8 mouse cellular contexts compared by ENCODE assay signal in the genomic region with DNA sequence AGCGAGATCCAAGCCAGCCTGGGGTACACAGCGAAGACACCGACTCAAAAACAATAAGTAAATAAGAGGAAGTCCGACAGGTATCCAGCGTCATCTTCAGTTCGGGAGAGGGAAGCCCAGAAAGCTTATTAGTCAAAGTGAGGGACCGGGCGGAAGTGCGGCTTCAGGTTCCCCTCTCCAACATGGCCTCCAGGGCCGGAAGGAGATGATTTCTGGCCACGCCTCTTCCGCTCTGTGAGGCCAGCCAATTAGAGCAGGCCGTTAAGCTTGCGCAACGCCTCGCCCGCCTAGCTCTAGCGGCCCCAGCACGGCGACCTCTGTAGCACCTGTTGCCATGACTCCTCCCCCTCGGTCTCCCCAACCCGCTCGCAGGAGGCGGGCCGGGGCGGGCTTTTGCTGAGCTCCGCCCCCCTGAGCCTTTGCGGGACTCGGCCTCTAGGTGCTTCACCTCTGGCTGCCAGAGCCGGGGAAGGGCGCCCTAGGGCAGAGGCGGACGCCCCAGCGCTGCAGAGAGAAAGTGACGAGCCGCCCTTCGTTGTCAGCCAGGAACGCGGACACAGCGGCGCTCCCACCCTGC. TPM values are rescaled to one million over a fixed set of nuclear protein-coding genes. Genes with fewer than 3 reads are reported as not detected.
DNase-seq lines count a peak whose midpoint lies in the region; ATAC-seq and TF ChIP-seq lines count a peak whose summit lies in the region.

No protein-coding gene starts in this region.

- under 1% methylated on average over 41 of the region's 41 CpGs for WGBS in forebrain, embryonic 10.5 days
- under 1% methylated on average over 41 of the region's 41 CpGs for WGBS in heart, embryonic 15.5 days
- 0% methylated on average over 37 of the region's 41 CpGs for WGBS in liver, embryonic 14.5 days (ENCODE audit: insufficient replicate concordance)
- under 1% methylated on average over 41 of the region's 41 CpGs for whole genome bisulfite sequencing in neural tube, embryonic 11.5 days
- under 1% methylated on average over 41 of the region's 41 CpGs for WGBS in stomach, postnatal 0 days

- 0 out of 2 replicates have a peak, but pooled peaks have one; percentile 4 for TF ChIP-seq EP300 in liver, embryonic 14.5 days (IDR thresholded peaks at IDR 0.05; ENCODE audit: low read depth)
- TF ChIP-seq EP300 in stomach, postnatal 0 days (optimal IDR thresholded peaks at IDR 0.05) = peak; percentile 94

- no peaks in the 10 kb centered on the region for H3K36me3 ChIP-seq in forebrain, embryonic 10.5 days (replicated peaks)
- no peaks in the 10 kb centered on the region for H3K36me3 ChIP-seq in heart, embryonic 15.5 days
- no peaks in the 10 kb centered on the region for H3K36me3 ChIP-seq in liver, embryonic 14.5 days (replicated peaks; ENCODE audit: control insufficient read depth, insufficient read depth, low read depth)
- H3K36me3 ChIP-seq in neural tube, embryonic 11.5 days (ENCODE audit: control insufficient read depth, insufficient read depth, low read length) = no peaks in the 10 kb centered on the region
- H3K36me3 ChIP-seq in stomach, postnatal 0 days (ENCODE audit: control insufficient read depth, insufficient read depth, low read length) = no peaks in the 10 kb centered on the region

- peak; percentile 84 for TF ChIP-seq CTCF in liver, embryonic 14.5 days (IDR thresholded peaks at IDR 0.05; ENCODE audit: low read depth)
- TF ChIP-seq CTCF in stomach, postnatal 0 days (IDR thresholded peaks at IDR 0.05; ENCODE audit: low read depth) = peak; percentile 65

- no peaks in the 10 kb centered on the region for H3K9me3 ChIP-seq in forebrain, embryonic 10.5 days
- no peaks in the 10 kb centered on the region for H3K9me3 ChIP-seq in heart, embryonic 15.5 days (replicated peaks)
- no peaks in the 10 kb centered on the region for H3K9me3 ChIP-seq in liver, embryonic 14.5 days (ENCODE audit: control insufficient read depth, low read length)
- no peaks in the 10 kb centered on the region for H3K9me3 ChIP-seq in neural tube, embryonic 11.5 days (ENCODE audit: control insufficient read depth, low read length)
- no peaks in the 10 kb centered on the region for H3K9me3 ChIP-seq in stomach, postnatal 0 days (ENCODE audit: control insufficient read depth, low read length)

- peak overlapping the region; percentile 91 for H3K9ac ChIP-seq in heart, embryonic 15.5 days
- peak overlapping the region; percentile 95 for H3K9ac ChIP-seq in liver, embryonic 14.5 days (replicated peaks)
- peak overlapping the region; percentile 66 for H3K9ac ChIP-seq in neural tube, embryonic 11.5 days (ENCODE audit: low read length)
- H3K9ac ChIP-seq in stomach, postnatal 0 days (ENCODE audit: low read length) = peak overlapping the region; percentile 90

- H3K27me3 ChIP-seq in forebrain, embryonic 10.5 days (ENCODE audit: poor library complexity, severe bottlenecking) = no peaks in the 10 kb centered on the region
- H3K27me3 ChIP-seq in heart, embryonic 15.5 days = no peaks in the 10 kb centered on the region
- no peaks in the 10 kb centered on the region for H3K27me3 ChIP-seq in liver, embryonic 14.5 days (ENCODE audit: control insufficient read depth, insufficient read depth, low read length)
- H3K27me3 ChIP-seq in neural tube, embryonic 11.5 days (ENCODE audit: control insufficient read depth, insufficient read depth, low read length) = no peaks in the 10 kb centered on the region
- no peaks in the 10 kb centered on the region for H3K27me3 ChIP-seq in stomach, postnatal 0 days (ENCODE audit: control insufficient read depth, insufficient read depth, low read length)

- H3K27ac ChIP-seq in forebrain, embryonic 10.5 days = peak overlapping the region; percentile 92
- H3K27ac ChIP-seq in heart, embryonic 15.5 days = peak overlapping the region; percentile 95
- peak overlapping the region; percentile 97 for H3K27ac ChIP-seq in liver, embryonic 14.5 days
- peak overlapping the region; percentile 85; the same call in 1 of the 2 replicates for H3K27ac ChIP-seq in neural tube, embryonic 11.5 days (ENCODE audit: low read depth, low read length)
- peak overlapping the region; percentile 97 for H3K27ac ChIP-seq in stomach, postnatal 0 days (replicated peaks)

- H3K4me1 ChIP-seq in forebrain, embryonic 10.5 days = peaks cover 18% of the 10 kb centered on the region
- peaks cover 11% of the 10 kb centered on the region for H3K4me1 ChIP-seq in heart, embryonic 15.5 days (replicated peaks)
- peaks cover 8 to 9% of the 10 kb centered on the region in 2 experiments; a peak in 3 of 4 replicates for H3K4me1 ChIP-seq in liver, embryonic 14.5 days (replicated peaks; ENCODE audit: control insufficient read depth in 2 of 2, insufficient read depth in 2 of 2, low read length in 1 of 2)
- H3K4me1 ChIP-seq in neural tube, embryonic 11.5 days (ENCODE audit: control insufficient read depth, insufficient read depth, low read length) = peaks cover 8% of the 10 kb centered on the region
- H3K4me1 ChIP-seq in stomach, postnatal 0 days (replicated peaks; ENCODE audit: control insufficient read depth, insufficient read depth) = no peaks in the 10 kb centered on the region

- peak; percentile 100 for DNase-seq in CD8-positive naive resting alpha-beta T cell, adult 2 months (ENCODE audit: low read depth in 2 of 2, low spot score in 2 of 2)
- DNase-seq in c-Kit-positive CD71-negative TER-119-negative erythroid progenitor cells, embryonic 14.5 days (ENCODE audit: low read depth) = peak; percentile 99
- peak; percentile 98 for DNase-seq in forebrain, embryonic 10.5 days (ENCODE audit: extremely low spot score, low spot score)
- peak; percentile 98 to 100 for DNase-seq in kidney, postnatal 25 days
- DNase-seq in liver, embryonic 14.5 days (ENCODE audit: low read depth in 3 of 3, low spot score in 3 of 3) = peak; percentile 99 to 100 (median 100)
- peak; percentile 99 for DNase-seq in neural tube, embryonic 11.5 days (ENCODE audit: low spot score)
- peak; percentile 99 for DNase-seq in stomach, postnatal 0 days (ENCODE audit: low spot score)

- H3K4me2 ChIP-seq in heart, embryonic 15.5 days = peak overlapping the region; percentile 82
- H3K4me2 ChIP-seq in liver, embryonic 14.5 days (ENCODE audit: low read depth) = peak overlapping the region; percentile 88
- H3K4me2 ChIP-seq in neural tube, embryonic 11.5 days (ENCODE audit: low read depth) = peak overlapping the region; percentile 61
- peak overlapping the region; percentile 77 for H3K4me2 ChIP-seq in stomach, postnatal 0 days (replicated peaks; ENCODE audit: low read depth)

- ATAC-seq in heart, embryonic 15.5 days (replicated peaks; ENCODE audit: insufficient number of reproducible peaks, insufficient read depth, low FRiP score, low read depth) = peak; percentile 97
- peak; percentile 89 for ATAC-seq in liver, embryonic 14.5 days (ENCODE audit: insufficient read depth)
- ATAC-seq in neural tube, embryonic 11.5 days (ENCODE audit: insufficient read depth, low FRiP score, low TSS enrichment) = peak; percentile 97
- peak; percentile 97 for ATAC-seq in stomach, postnatal 0 days (ENCODE audit: low FRiP score, low TSS enrichment)

- peak overlapping the region; percentile 94 for H3K4me3 ChIP-seq in forebrain, embryonic 10.5 days
- H3K4me3 ChIP-seq in heart, embryonic 15.5 days = peak overlapping the region; percentile 96
- peak overlapping the region; percentile 95 to 99 for H3K4me3 ChIP-seq in liver, embryonic 14.5 days (ENCODE audit: insufficient read depth in 1 of 2, low read depth in 2 of 2, low read length in 2 of 2)
- peak overlapping the region; percentile 83 for H3K4me3 ChIP-seq in neural tube, embryonic 11.5 days (ENCODE audit: low read depth, low read length)
- peak overlapping the region; percentile 84 for H3K4me3 ChIP-seq in stomach, postnatal 0 days (ENCODE audit: low read depth, low read length)

RNA-seq across cellular contexts. Expression of a gene that starts 0.5 kb away (rescaled TPM):
- polyA plus RNA-seq in forebrain, embryonic 10.5 days (2016; fragmentation: Nextera tagmentation; extraction: Ambion mirVana) = 79.7 and 90.0 TPM in 2 replicates
- polyA plus RNA-seq in heart, embryonic 15.5 days (2015; fragmentation: Nextera tagmentation; extraction: Ambion mirVana) = 234 and 371 TPM in 2 replicates
- polyA plus RNA-seq in liver, embryonic 14.5 days (2012; rRNA removed) = 46.7 and 65.2 TPM in 2 replicates
- 270 and 275 TPM in 2 replicates for polyA plus RNA-seq in liver, embryonic 14.5 days (2014; fragmentation: Nextera tagmentation; extraction: Ambion mirVana)
- polyA plus RNA-seq in neural tube, embryonic 11.5 days (2014; fragmentation: Nextera tagmentation; extraction: Ambion mirVana) = 113 and 114 TPM in 2 replicates
- polyA plus RNA-seq in stomach, postnatal 0 days (2015; fragmentation: Nextera tagmentation; extraction: Ambion mirVana) = 218 and 228 TPM in 2 replicates

RNA-seq across cellular contexts. Expression of a gene that starts 0.6 kb away (rescaled TPM):
- polyA plus RNA-seq in forebrain, embryonic 10.5 days (2016; fragmentation: Nextera tagmentation; extraction: Ambion mirVana) = 5.8 and 6.5 TPM in 2 replicates
- 19.3 and 20.1 TPM in 2 replicates for polyA plus RNA-seq in heart, embryonic 15.5 days (2015; fragmentation: Nextera tagmentation; extraction: Ambion mirVana)
- polyA plus RNA-seq in liver, embryonic 14.5 days (2012; rRNA removed) = 14.6 and 20.6 TPM in 2 replicates
- polyA plus RNA-seq in liver, embryonic 14.5 days (2014; fragmentation: Nextera tagmentation; extraction: Ambion mirVana) = 13.5 and 15.2 TPM in 2 replicates
- polyA plus RNA-seq in neural tube, embryonic 11.5 days (2014; fragmentation: Nextera tagmentation; extraction: Ambion mirVana) = 8.8 and 9.0 TPM in 2 replicates
- polyA plus RNA-seq in stomach, postnatal 0 days (2015; fragmentation: Nextera tagmentation; extraction: Ambion mirVana) = 9.4 and 9.6 TPM in 2 replicates

RNA-seq across cellular contexts. Expression of a gene that starts 24.1 kb away (rescaled TPM):
- 0.11 TPM in 1 of 2 replicates, not detected in the other for polyA plus RNA-seq in forebrain, embryonic 10.5 days (2016; fragmentation: Nextera tagmentation; extraction: Ambion mirVana)
- 0.09 TPM in 1 of 2 replicates, not detected in the other for polyA plus RNA-seq in heart, embryonic 15.5 days (2015; fragmentation: Nextera tagmentation; extraction: Ambion mirVana)
- polyA plus RNA-seq in liver, embryonic 14.5 days (2012; rRNA removed) = 0.01 and 0.08 TPM in 2 replicates
- polyA plus RNA-seq in liver, embryonic 14.5 days (2014; fragmentation: Nextera tagmentation; extraction: Ambion mirVana) = 0.21 TPM in 1 of 2 replicates, not detected in the other
- 0.13 TPM in 1 of 2 replicates, not detected in the other for polyA plus RNA-seq in neural tube, embryonic 11.5 days (2014; fragmentation: Nextera tagmentation; extraction: Ambion mirVana)
- polyA plus RNA-seq in stomach, postnatal 0 days (2015; fragmentation: Nextera tagmentation; extraction: Ambion mirVana) = 0.02 TPM in 1 of 2 replicates, not detected in the other

Comparison
In these comparisons a context has a peak if more than half of its experiments do, and no peak if none do; other contexts are left out.
1. Peak in every context shown above with its lines: DNase-seq, ATAC-seq, H3K4me3 ChIP-seq and H3K27ac ChIP-seq.